Mouse (Mus musculus) E14TG2a.4 (cell line): ENCODE measurements at regions not wholly inside any gene's neighbourhood (a gene's known extent, or its start where the extent isn't known, plus 50 kb on each side); places are given as distances from the start of the nearest gene placed in this dataset.

ENCODE experiments used
- CTCF ChIP-seq: conservative IDR thresholded peaks from 2 replicates; pipeline ENCODE4 v1.5.1; 2014; ENCODE audit warnings: low read length
- NANOG ChIP-seq: IDR thresholded peaks from 2 replicates; pipeline ENCODE4 v1.6.1; 2014; ENCODE audit warnings: borderline replicate concordance, low read length, mixed read lengths
- POU5F1 ChIP-seq: IDR thresholded peaks from 2 replicates; pipeline ENCODE4 v1.6.1; 2014; ENCODE audit warnings: low read length, borderline replicate concordance

DNA sequence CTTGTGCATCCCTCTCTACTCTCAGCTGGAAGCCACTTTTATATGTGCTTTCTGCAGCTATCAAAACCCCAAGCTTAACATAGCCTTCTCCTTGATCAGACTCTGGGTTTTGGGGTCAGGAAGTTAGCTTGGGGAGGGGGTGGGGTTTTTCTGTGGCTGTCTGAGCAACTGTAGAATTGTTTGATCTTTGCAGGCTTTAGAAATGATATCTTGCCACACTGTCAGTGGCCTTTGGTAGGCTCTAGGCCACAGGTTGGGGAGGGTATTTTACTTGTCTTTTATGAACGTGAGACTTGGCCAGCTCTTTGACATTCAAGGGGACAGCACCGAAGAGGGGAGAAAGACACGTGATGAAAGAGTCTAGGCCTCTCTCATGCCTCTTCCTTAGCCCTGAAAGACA, 75.9 kb upstream of the Rasgrp1 start:
- TF ChIP-seq CTCF (no peak), POU5F1 (no peak), NANOG (no peak)
